ENCODE assay signal across 26 mouse cellular contexts in genomic region chr2:124626425-124626824, GRCm38 (mm10).
"Had no signal": no experiment of that assay in that cellular context is flagged by ENCODE, and none has a peak within 500 bp of the region (broad histone marks: within the 10 kb centered on the region; RNA-seq: fewer than 3 reads in every experiment).

No protein-coding gene starts in this region.

- ATAC-seq: forebrain, embryonic 16.5 days; hindbrain, embryonic 16.5 days; intestine, embryonic 15.5 days; liver, embryonic 12.5 days had no signal

- H3K9ac ChIP-seq: heart, embryonic 13.5 days; heart, embryonic 15.5 days; hindbrain, embryonic 12.5 days; hindbrain, embryonic 14.5 days; intestine, embryonic 15.5 days; limb, embryonic 15.5 days; liver, embryonic 12.5 days; liver, embryonic 14.5 days had no signal

- H3K27ac ChIP-seq: gastrocnemius, adult 2 months; heart, adult 2 months; heart, embryonic 13.5 days; heart, embryonic 15.5 days; hindbrain, embryonic 10.5 days; hindbrain, embryonic 12.5 days; hindbrain, embryonic 14.5 days; intestine, embryonic 15.5 days; limb, embryonic 15.5 days; liver, embryonic 12.5 days; liver, embryonic 14.5 days had no signal

- H3K4me3 ChIP-seq: gastrocnemius, adult 2 months; heart, adult 2 months; heart, embryonic 13.5 days; heart, embryonic 15.5 days; hindbrain, embryonic 10.5 days; hindbrain, embryonic 12.5 days; intestine, embryonic 15.5 days; limb, embryonic 15.5 days; liver, embryonic 12.5 days had no signal

- H3K4me1 ChIP-seq: hindbrain, embryonic 12.5 days; liver, embryonic 12.5 days had no signal

- H3K36me3 ChIP-seq: heart, embryonic 15.5 days; hindbrain, embryonic 10.5 days; hindbrain, embryonic 12.5 days; intestine, embryonic 15.5 days; limb, embryonic 15.5 days; liver, embryonic 12.5 days had no signal

- H3K4me2 ChIP-seq: heart, embryonic 11.5 days; heart, embryonic 13.5 days; heart, embryonic 15.5 days; hindbrain, embryonic 12.5 days; hindbrain, embryonic 14.5 days; intestine, embryonic 15.5 days; limb, embryonic 15.5 days; liver, embryonic 12.5 days had no signal

- H3K27me3 ChIP-seq: heart, embryonic 13.5 days; heart, embryonic 15.5 days; hindbrain, embryonic 12.5 days; intestine, embryonic 15.5 days; limb, embryonic 15.5 days; liver, embryonic 12.5 days had no signal

- DNase-seq: gastrocnemius, adult 2 months; gastrocnemius, postnatal 10 days; gastrocnemius, postnatal 25 days; heart, postnatal 14 days; heart, postnatal 4 days; kidney, adult 11 months; kidney, adult 2 months; kidney, adult 9 months; kidney, postnatal 14 days; kidney, postnatal 36 days; layer of hippocampus, adult 9-11 months; layer of hippocampus, postnatal 36 days; left cerebral cortex, postnatal 4 days had no signal

- H3K9me3 ChIP-seq: heart, embryonic 13.5 days; heart, embryonic 15.5 days; hindbrain, embryonic 10.5 days; hindbrain, embryonic 12.5 days; intestine, embryonic 15.5 days; limb, embryonic 15.5 days; liver, embryonic 12.5 days had no signal
